Mouse (Mus musculus) brain, embryonic 14.5 days (tissue): ENCODE measurements around the gene Prlr. TPM values are rescaled to one million over a fixed set of nuclear protein-coding genes. Genes with fewer than 3 reads are reported as not detected.

Source experiments
- DNase-seq: peaks from one replicate; pipeline ENCODE4 v3.0.0-alpha.2; 2011; ENCODE audit warnings: low read depth
- CTCF ChIP-seq: fragments of 200-500 bp; IDR thresholded peaks from 2 replicates; pipeline ENCODE4 v1.5.1; 2012; ENCODE audit warnings: inconsistent platforms, mild to moderate bottlenecking, moderate library complexity, borderline replicate concordance; ENCODE audit not compliant: insufficient read depth, insufficient read length; ENCODE audit errors: extremely low read depth
- POLR2A ChIP-seq: fragments of 200-500 bp; IDR thresholded peaks from 2 replicates; pipeline ENCODE4 v1.6.1; 2012; ENCODE audit warnings: mild to moderate bottlenecking, inconsistent platforms, borderline replicate concordance; ENCODE audit not compliant: poor library complexity, insufficient read depth, insufficient read length, severe bottlenecking; ENCODE audit errors: extremely low read depth
- polyA plus RNA-seq: library from polyadenylated mRNA; depleted of rRNA; stranded (reverse); fragments of >200 nt; gene quantifications from 2 replicates; pipeline ENCODE4 v1.2.3, GENCODE M21; 2012

Gene Prlr
- polyA plus RNA-seq, 1 experiment = 0.52 TPM

- TF ChIP-seq POLR2A = no peak
- TF ChIP-seq CTCF = no peak
- no peak for DNase-seq
These were observed 99.3 kb downstream of the Prlr start for GRCm38 (mm10) chr15:10276386-10276785.

- DNase-seq = no peak
- no peak for TF ChIP-seq POLR2A
- no peak for TF ChIP-seq CTCF
These were observed 100.4 kb downstream of the Prlr start for GRCm38 (mm10) chr15:10277461-10277860.

GRCm38 (mm10) chr15:10281546-10281945 is 104.5 kb downstream of the Prlr start:
- TF ChIP-seq POLR2A (no peak), CTCF (no peak)
- no peak for DNase-seq

GRCm38 (mm10) chr15:10283661-10284060 is 106.6 kb downstream of the Prlr start:
- TF ChIP-seq POLR2A = no peak
- DNase-seq = no peak

GRCm38 (mm10) chr15:10296570-10296969 is 119.5 kb downstream of the Prlr start:
- no peak for TF ChIP-seq CTCF
- no peak for TF ChIP-seq POLR2A
- DNase-seq = no peak

GRCm38 (mm10) chr15:10298058-10298457 is 121.0 kb downstream of the Prlr start:
- TF ChIP-seq CTCF (no peak), POLR2A (no peak)
- no peak for DNase-seq

GRCm38 (mm10) chr15:10299467-10299866 is 122.4 kb downstream of the Prlr start:
- DNase-seq = no peak
- TF ChIP-seq POLR2A = no peak

GRCm38 (mm10) chr15:10306461-10306860 is 129.4 kb downstream of the Prlr start:
- DNase-seq = peak; percentile 44
- TF ChIP-seq POLR2A = no peak
- no peak for TF ChIP-seq CTCF

- TF ChIP-seq POLR2A (no peak), CTCF (no peak)
- no peak for DNase-seq
These were observed 134.8 kb downstream of the Prlr start for GRCm38 (mm10) chr15:10311826-10312225.

- peak; percentile 71; the same call in 1 of the 2 replicates for TF ChIP-seq CTCF
- no peak for TF ChIP-seq POLR2A
- peak; percentile 78 for DNase-seq
These were observed 136.8 kb downstream of the Prlr start for GRCm38 (mm10) chr15:10313522-10314455.

- no peak for TF ChIP-seq CTCF
- DNase-seq = no peak
These were observed 148.0 kb downstream of the Prlr start, which contains the start of gene Gm21973 for GRCm38 (mm10) chr15:10325080-10325479. Gene Gm21973, plus strand, starts transcription at chr15:10325380.

GRCm38 (mm10) chr15:10330626-10331025 is 153.6 kb downstream of the Prlr start:
- TF ChIP-seq POLR2A (no peak), CTCF (no peak)
- DNase-seq = no peak
